Mouse (Mus musculus) bone marrow, adult 2 months (tissue): ENCODE measurements around the gene Cetn4.

Experiments used
- CTCF ChIP-seq: fragments of 200-500 bp; IDR thresholded peaks from 2 replicates; pipeline ENCODE4 v1.5.1; 2011; ENCODE audit warnings: low read length, control low read depth; ENCODE audit not compliant: control insufficient read depth, insufficient read depth
- POLR2A ChIP-seq: fragments of 200-500 bp; IDR thresholded peaks from 2 replicates; pipeline ENCODE4 v1.6.1; 2011; ENCODE audit warnings: low read depth, mild to moderate bottlenecking, control low read depth, low read length, borderline replicate concordance; ENCODE audit not compliant: control insufficient read depth

DNA sequence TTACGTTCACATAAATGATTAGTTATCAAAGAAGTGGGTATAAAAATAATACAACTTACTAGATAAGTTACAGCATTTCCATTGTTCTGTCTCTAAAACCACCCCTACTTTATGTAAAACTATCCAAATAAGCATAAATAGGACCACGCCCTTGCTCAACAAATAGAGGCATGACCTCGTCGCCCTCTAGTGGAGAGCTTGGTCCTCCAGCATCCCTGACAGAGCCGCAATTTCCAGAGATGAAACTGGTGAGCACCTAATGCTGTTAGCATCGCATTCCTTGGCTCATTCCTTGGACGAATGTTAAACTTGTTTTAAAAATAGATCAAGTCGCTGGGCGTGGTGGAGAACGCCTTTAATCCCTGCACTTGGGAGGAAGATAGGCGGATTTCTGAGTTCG is 9.8 kb downstream of the Cetn4 start:
- TF ChIP-seq POLR2A (no peak), CTCF (peak; percentile 83)
